In the genomic region with DNA sequence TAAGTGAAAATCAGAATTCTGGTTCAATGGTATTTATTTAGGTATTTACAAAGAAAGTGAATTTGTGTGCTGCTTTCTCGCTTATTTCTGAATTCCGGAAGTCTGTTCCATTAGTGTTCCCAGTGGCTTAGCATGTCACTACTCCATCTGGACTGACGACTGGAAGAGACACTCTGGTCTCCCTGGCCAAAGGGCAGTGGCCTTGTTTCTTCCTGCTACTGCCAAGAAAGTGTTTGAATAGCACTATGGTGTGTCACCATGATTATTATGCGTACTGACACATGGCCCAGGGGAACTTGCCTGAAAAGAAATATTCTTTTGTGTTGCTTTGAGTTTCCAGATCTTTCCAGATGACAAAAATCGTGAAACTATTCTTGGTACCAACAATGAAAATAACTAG, we compare ENCODE assay signal across 14 mouse cellular contexts.
"Had no signal": no experiment of that assay in that cellular context is flagged by ENCODE, and none has a peak within 500 bp of the region (broad histone marks: within the 10 kb centered on the region; RNA-seq: fewer than 3 reads in every experiment).

No protein-coding gene starts in this region.

- H3K27ac ChIP-seq: limb, embryonic 10.5 days; liver, embryonic 15.5 days; stomach, embryonic 15.5 days had no signal

- H3K9ac ChIP-seq: liver, embryonic 15.5 days; stomach, embryonic 15.5 days had no signal

- H3K4me2 ChIP-seq: liver, embryonic 11.5 days; liver, embryonic 15.5 days; stomach, embryonic 15.5 days had no signal

- DNase-seq: kidney, adult 18-20 months; kidney, postnatal 10 days; layer of hippocampus, adult 9-11 months; lung, adult 2 months; lung, postnatal 36 days; midbrain, embryonic 14.5 days; right cerebral cortex, postnatal 14 days; thymus, adult 2 months; thymus, postnatal 25 days had no signal

- ATAC-seq: lung, postnatal 0 days had no signal

- H3K4me3 ChIP-seq: limb, embryonic 10.5 days; liver, embryonic 15.5 days; stomach, embryonic 15.5 days had no signal

- H3K27me3 ChIP-seq: liver, embryonic 15.5 days; stomach, embryonic 15.5 days had no signal

- H3K9me3 ChIP-seq: limb, embryonic 10.5 days; liver, embryonic 15.5 days; stomach, embryonic 15.5 days had no signal

- H3K4me1 ChIP-seq: limb, embryonic 10.5 days; liver, embryonic 15.5 days; stomach, embryonic 15.5 days had no signal

- H3K36me3 ChIP-seq: limb, embryonic 10.5 days; liver, embryonic 15.5 days; stomach, embryonic 15.5 days had no signal
